Mouse (Mus musculus): ENCODE results near the gene Mob3c.

DNA sequence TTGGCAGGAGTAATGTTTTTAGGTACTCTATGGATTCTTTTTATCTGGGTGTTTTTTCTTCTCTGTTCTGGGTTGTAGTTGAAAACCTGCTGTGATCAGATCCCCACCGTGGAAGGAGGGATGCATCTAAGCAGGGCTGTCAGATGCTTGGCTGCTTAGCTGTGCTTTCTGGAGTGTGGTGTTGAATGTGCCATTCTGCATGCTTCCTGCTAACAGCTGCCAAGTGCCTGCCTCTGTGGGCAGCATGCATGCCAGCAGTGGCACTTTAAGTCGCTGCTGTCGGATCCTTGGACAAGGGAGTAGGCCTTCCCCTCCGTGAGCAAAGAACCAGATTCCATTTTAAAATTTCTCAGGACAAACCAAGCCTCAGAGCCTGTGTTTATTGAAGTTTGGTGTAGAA, 27.7 kb downstream of the Mob3c start:
- TF ChIP-seq ZNF384 (IDR thresholded peaks at IDR 0.05; ENCODE audit: low read depth, low read length) (no peak), MAFK (IDR thresholded peaks at IDR 0.05; ENCODE audit: insufficient read depth, low read depth, low read length) (no peak), ZC3H11A (IDR thresholded peaks at IDR 0.05; ENCODE audit: borderline replicate concordance, low read depth, low read length) (no peak)
